Mouse (Mus musculus) liver (tissue): ENCODE results near the gene Exosc9.

ENCODE experiments used
- DNase-seq: peaks from one replicate; pipeline ENCODE4 v3.0.0-alpha.2; 2020; ENCODE audit warnings: mixed read lengths

Gene Exosc9

DNA sequence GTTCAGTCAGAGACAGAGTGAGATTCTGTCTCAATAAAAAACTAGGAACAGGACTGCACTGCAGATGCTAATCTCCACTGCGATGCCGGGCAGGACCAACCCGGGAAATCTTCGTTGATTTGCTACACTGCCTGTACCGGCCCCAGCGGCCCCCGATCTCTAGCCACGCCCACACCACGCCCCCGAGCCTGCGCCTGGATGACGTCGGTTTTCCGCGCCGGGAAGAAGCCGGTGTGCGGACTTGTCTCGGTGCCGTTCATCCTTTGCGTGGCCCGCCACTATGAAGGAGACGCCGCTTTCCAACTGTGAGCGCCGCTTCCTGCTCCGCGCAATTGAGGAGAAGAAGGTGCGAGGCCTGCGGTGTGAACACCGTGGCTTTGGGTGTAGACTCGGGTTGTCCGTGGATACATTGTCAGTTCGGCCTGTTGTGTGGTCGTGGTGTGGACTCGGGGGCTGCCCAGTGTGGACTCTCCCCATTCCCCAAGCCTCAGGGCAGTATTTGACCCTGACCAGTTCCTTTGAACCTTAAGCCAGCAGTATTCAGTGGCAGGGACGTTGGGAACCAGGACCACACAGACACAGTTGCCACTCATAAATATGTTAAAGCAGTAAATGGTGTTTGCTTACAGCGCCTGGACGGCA, at the start of gene Exosc9:
TSS of gene Exosc9 (plus strand) at position 201 of the 642 bp plus-strand sequence.
- peak; percentile 95 for DNase-seq

DNA sequence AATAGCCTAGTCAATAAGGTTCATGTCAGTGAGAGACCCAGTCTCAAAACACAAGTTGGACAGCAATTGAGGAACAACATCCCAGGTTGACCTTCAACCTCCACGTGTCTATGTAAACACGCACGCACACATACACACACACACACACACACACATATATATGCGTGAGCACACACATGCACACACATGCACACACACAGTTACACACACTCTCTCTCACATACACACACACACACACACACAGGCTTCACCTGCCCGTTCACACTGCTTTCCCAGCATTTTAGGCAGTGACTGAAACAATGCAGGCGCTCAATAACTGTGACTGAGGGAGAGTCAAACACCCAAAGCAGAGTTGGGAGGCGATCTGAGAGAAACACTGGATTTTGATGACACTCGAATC, 47.1 kb upstream of the Exosc9 start:
- no peak for DNase-seq

DNA sequence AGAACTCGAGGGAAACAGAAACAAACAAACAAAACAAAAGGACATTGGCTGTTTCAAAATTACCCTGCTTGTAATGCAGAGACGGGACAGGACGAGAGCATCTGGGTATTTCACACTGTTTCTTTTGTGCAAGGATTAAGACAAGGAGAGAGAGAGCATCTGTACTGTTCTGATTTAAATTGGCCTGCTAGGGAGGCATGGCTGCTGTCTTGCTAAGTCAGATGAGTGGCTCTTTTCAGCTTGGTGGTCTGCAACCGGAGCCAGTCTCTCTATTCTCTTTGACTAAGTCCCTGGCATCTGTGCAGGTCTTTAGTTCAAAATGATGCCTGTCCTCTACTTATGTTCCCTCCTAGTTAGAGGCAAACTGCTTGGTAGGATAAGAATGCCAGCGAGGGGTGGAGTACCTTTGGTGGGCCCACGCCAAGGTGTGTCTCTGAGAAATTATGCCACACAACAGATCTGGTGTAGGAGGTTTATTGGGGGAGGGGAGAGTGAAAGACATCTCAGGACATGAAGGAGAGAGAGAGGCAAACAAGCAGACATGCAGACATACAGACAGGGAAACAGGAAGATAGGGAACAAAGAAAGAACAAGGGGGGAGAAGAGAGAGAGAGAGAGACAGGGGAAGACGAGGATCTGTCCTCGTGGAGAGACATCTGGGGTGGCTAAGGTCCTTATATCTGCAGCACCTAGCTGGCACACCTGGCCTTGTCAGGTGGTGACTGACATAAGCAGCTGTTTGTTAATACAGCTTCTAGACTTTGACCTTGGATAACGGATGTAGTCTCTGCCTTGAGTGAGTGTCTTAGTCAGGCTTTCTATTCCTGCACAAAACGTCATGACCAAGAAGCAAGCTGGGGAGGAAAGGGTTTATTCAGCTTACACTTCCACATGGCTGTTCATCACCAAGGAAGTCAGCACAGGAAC, 46.3 kb upstream of the Exosc9 start:
- DNase-seq: no peak

DNA sequence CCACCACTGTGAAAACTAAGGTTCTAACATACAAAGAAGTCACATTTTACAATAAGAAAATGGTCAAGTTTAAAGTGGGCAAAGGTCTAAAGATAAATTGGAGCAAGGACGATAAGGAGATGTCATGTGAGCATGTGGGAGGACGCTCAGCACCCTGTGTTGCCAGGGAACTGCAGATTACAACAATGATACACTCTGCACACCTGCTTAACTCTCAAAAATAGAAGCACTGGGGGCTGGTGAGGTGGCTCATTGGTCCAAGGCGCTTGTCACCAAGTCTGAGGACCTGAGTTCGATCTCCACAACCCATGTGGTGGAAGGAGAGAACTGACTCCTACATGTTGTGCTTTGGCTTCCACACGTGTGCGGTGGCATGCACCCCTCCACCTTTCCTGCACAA, 40.9 kb upstream of the Exosc9 start:
- no peak for DNase-seq

DNA sequence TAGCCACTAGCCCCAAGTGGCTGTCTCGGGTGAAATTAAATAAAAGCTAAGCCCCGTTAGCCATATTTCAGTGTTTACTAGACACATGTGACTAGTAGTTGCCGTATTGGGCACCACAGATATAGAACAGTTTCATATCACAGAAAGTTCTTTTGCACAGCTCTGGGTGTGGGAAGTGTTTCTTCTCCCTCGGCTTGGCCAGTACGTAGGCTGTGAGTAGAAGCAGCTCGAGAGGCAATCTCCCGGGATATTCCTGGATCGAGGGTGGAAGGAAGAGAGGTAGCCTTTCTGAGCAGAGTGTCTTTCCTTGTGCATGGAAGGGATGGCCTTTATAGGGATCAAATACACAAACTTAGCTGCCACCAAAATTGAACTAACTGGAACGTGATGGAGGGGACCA, 36.2 kb upstream of the Exosc9 start:
- DNase-seq: no peak

DNA sequence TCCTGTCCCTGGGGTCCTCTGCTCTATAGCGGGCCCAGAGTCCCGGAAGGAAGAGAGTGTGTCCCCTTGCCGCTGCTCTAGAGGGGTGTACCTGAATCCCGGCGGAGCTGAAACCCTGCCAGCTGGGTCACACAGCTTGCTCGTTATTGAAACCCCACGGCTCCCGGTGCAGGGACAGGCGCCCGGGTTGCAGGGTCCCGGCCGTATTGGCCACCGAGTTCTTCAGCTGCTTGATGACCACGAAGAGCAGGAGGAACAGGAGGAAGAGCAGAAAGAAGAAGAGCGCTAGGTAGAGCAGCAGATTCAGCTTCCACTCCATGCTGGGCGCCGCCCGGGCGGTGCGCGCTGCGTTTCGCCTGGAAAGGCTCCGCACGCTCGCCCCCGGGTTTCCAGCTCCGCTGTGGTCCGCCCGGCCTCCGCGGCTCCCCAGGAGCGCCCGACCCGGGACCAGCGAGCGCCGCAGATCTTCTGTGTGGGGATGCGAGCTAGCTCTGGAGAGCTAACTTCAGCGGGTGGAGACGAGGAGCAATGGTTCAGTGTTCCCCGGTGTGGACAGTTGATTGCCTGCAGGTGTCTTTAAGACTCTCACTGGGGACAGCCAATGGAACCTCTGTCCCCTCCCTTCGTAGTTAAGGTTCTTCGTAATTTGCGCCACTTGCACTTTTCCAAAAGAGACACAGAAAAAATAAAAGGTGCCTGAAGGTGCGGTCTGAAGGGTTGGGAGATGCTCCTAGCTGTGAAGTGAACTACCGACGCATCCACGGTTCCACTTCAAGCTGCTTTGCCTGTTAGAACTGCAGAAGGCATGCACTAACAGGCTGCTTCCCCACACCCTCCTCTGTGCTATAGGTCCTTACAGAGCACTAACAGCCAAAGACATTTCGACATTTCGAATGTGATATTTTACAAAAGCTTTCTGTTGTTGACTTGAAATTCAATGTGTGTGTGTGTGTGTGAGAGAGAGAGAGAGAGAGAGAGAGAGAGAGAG, 31.0 kb upstream of the Exosc9 start, which contains the start of gene Gm11549:
TSS of gene Gm11549 (minus strand) at position 741 of the 988 bp plus-strand sequence.
- no peak for DNase-seq

DNA sequence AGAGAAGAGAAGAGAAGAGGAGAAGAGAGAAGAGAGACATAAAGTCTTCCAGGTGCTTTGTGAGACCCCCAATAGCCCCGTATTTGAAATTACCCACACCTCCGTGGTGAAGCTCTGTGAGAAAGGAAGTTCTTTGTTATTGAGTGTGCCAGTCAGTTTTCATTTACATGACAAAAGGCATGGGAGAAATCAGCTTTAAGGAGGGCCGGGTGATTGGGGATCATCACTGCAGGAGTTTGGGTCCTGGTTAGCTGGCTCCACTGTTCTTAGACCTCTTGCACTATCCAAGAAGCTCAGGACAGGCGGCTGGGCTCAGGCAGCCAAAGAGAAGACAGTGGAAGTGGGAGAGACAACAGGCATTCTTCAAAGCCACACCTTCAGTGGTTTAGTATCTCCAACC, 30.3 kb upstream of the Exosc9 start:
- no peak for DNase-seq

DNA sequence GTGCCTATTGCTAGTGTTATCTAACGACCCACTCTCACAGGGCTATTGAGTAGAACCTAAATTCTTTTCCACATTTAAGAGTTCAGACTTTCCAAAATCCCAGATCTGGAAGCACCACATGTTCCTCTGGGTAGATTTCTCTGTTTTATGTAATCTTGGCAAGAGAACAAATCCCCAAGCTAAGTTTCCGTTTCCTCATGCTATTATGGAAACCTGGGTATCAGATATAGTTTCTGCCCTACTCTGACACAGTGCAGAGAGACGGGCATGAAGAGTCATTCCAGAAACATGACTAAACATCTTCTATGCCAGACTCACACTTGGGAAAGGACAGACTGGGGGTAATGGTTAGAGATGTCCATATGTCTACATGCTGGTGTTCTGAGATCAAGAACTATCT, 27.9 kb upstream of the Exosc9 start:
- no peak for DNase-seq

DNA sequence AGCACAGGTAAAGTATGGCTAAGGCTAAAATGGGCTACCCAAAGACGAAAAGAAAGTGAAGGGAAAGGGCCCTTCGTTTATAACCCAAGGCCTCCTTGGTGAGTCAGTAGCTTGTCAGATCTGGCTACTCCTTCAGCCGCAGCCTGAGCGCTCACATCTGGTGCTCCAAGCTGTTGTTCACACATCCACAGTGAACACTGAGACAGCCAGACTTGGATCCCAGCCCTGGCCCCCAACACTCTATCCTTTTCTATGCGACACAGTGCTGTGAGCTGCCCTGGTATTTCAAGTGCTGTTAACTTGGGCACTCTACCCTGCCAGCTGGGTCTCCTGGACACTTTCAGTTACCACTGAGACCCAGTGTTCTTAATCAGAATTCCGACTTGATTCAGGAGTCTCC, 22.1 kb upstream of the Exosc9 start:
- DNase-seq: no peak

DNA sequence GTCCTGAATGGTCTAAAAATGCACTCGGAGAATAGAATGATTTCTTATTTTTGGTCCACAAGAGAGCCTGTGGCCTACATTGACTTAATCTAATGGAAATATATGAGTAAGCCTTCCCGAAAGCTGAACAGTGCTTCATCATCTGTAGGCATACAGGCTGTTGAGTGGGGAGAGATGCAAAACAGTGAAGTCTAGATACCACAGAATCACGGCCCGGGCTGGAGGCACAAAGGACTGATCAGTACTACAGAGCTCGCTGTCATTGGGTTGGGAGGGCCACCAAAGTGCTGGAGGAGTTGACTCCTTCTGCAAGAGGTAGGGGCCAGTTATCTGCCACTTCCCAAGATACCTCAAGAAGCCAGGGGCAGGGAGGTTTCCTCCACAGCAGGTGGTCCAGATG, 21.6 kb upstream of the Exosc9 start:
- no peak for DNase-seq

DNA sequence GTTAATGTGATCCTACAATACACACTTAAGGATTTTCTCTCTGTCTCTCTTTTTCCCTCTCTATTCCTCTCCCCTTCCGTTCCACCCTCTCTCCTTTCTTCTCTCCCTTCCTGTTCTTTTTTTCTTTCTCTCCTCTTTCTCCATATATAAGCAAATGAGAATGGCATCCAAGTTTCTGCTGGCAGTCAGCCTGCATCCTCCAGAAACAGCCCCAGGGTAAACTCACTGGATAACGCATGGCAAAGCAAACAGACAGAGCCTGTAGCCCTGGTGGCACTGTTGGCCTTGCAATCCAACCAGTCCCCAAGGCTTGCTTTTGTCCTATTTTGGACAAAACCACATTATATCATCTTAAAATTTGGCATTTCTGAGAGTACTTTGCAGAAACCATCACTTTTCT, 21.2 kb upstream of the Exosc9 start:
- no peak for DNase-seq

DNA sequence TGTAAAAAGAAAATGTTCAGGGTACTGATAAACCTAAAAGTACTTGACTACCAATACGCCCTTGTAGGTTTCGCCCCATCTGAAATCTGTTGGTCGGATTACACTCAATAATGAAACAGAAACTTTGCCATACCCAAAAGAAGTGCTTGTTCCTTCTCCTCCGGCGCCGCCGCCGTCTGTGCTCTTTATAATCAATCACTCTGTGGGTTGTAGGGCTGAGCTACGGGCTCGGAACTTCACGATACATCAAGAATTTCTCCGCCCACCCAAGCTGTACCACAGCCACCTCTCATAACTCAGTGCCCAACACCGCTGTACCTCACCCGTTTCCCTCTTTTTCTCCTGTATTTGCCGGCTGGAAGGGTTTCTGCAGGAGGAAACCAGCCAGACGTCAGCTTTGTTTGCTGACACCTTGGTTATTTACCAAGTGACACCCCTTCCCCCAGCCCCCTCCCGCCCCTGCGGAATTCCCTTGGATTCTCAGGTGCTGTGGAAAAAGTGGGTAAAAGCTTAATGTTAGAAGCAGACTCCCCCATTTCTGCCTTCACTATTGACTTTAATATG, 20.3 kb upstream of the Exosc9 start:
- no peak for DNase-seq

DNA sequence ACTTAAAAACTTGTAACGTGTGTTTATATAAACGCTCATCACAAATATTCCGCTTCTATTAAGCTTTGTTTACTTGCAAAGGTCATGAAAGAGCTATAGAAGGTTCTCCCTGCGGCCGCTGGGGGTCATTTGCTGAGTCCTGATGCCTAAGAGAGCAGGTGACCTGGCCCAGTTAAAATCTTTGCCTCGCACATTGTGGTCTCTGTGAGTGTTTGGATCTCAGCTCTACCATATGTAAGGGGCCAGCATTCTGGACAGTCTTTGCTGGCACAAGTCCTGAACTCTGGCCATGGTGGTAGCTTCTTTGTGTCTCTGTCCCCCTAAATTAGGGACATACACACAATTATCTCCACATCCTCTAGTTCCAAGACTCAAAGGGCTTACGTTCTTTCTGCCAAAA, 19.7 kb upstream of the Exosc9 start:
- no peak for DNase-seq

DNA sequence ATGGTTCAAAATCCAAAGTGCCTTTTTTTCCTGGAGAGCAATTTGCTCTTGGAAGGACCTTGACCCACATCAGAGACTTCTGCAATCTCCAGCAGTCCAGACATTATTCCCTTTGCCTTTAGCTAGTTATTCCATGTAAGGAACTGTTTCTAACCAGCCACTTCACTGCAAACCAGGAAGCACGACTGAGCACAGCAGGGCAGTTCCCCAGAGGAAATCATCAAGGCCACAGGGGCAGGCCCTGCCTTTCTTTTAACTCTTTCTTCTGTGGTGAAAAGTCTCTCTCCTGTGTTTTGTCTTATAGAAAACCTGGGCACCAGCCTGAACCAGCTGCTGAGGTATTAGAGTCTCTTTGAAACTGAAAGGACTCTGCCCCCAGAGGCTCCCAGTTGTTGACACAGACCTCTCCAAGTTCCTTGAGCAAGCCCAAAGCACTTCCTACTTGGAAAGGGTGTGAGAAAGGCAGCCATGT, 19.2 kb upstream of the Exosc9 start:
- DNase-seq: no peak

DNA sequence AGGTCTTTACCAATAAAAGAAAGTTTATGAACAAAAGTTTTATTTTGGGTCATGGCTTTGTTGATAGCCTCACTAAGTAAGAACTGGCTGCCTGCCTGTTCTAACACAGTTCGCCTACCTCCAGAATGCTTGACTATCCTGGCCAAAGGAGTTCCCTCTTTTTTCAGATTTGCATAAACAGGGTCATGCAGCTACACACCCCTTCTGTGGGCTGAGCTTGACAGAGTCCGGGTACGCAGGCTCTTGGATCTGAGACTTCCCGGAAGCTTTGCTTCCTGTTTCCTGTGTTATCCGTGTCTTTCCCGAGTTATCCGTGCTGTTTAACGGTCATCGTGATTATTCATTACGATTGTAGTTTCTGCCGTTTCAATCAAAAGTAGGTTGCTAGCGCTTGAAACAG, 16.4 kb upstream of the Exosc9 start:
- no peak for DNase-seq

DNA sequence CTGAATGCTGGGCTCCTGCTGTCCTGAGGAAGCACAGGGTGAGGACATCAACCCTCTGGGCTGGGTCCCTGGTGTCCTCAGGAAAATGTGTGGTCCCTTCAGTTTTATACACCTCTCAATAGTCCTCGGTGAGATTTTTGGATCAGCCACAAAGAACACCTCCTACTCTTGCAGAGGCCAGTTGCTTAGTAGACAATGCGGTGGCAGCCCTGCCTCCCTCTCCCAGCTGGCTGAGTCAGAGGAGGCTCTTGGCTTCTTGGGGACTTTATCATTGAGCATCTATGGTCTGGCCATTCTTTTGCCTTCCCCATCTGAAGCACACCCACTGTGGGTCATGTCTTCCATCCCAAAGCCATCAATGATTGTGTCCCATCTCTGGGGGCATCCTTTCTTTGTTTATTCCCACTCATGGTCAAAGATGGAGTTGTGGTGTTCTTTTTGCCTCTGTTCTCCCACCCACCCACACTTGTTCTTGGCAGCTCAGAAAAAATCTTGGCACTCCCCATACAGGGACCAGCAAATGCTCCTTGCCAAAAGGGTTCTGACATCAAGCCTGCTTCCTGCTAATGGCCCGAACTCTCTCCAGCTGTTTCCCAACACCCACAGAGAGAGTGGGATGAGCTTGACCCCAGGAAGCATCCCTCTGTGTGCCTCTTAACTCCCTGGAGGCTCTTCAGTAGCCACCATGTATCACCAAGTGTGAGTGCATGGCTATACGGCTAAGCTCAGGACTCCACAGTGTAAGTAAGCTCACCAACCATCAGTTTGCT, 14.5 kb upstream of the Exosc9 start:
- DNase-seq: no peak

DNA sequence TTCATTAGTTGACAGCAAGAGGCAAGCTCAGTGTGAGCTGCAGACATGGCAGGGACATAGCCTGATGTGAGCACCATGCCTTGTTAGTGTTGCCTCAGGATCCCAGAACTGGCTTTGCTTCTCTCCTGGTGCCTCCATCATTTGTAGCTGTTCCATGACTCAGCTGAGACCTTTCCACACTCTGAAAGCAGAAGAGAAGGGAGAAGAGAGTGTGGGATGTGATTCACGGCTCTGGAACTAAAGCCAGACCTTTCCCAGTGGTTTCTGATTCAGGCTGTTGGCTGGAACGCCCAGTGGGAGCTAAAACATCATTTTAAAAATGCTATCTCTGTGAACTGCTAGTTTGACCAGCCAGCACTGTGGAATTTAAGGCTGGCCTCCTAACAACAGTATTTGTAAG, 11.7 kb upstream of the Exosc9 start:
- DNase-seq: no peak

DNA sequence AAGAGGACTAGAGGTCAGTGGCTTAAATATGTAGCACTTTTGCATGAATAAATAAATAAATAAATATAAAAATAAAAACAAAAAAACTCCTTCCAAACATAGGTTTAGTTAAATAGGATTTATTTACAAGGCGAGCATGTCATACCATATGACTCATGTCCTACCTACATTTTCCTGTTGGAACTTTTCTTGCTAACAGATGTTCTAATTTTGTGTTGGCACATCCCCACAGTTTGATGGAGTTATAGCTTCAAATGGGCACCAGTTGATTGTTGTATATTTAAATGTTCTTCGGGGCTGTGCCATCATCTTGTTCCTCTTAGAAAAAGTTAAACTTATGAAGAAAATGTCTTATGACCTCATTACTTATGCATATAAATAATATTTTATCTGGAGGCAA, 11.0 kb upstream of the Exosc9 start:
- DNase-seq: no peak

DNA sequence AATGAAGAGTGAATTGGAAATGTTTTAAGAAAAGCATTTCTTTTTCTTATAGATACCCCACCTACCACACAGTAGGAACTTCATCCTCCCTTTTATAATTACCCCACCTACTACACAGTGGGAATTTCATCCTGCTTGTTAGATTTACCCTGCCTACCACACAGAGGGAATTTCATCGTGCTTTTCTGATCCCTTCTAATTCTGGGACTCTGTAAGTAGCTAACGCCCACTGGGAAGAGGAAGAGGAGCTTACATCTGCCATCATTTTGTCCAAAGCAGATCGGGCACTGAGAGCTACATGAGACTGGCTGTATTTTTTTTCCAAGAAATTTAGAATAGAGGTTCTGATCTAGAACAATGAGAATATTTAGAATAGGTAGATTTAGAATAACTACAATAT, 7.4 kb upstream of the Exosc9 start:
- DNase-seq: no peak

DNA sequence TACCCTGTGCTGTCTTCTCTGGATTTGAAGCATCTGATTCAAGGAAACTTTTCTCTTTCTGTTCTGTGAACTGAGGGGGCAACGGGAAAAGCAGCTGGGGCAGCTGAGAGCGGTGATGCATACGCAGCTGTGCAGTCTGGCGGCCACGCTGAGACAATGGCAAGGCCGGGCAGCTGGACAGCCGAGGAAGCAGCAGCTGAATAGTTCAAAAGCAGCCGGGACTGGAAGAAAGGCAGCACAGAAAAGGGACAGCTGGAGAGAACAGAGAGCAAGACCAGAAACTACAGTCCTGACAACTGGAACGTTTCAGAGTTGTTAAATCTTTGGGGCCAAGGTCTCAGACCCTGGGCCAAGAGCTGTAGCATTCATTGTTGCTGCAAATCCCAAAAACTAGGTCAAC, 1.1 kb upstream of the Exosc9 start:
- no peak for DNase-seq

DNA sequence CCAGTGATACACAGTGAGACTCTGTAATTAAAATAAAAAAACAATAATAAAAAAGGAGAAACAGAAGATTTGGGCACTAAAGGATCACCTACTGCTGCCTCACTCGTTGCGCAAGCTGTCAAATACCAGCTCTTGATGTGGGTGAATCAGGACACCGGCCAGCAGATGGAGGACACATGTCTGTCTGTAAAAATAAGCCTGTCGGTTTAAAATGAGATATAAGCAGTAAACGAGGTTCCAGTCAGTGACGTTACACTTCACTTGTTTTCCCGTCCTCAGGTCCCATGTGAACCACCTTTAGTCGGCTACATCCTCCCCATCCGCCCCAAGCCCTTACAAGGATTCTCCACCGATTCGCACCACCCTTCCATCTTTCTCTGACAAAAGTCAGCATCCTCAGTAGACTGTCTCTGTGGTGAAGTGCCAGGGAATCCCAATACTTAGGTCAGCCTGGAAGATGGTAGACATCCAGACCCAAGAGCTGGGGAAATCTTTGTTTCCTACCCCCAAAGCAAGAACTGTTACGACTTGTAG, 488 bp upstream of the Exosc9 start:
- no peak for DNase-seq

DNA sequence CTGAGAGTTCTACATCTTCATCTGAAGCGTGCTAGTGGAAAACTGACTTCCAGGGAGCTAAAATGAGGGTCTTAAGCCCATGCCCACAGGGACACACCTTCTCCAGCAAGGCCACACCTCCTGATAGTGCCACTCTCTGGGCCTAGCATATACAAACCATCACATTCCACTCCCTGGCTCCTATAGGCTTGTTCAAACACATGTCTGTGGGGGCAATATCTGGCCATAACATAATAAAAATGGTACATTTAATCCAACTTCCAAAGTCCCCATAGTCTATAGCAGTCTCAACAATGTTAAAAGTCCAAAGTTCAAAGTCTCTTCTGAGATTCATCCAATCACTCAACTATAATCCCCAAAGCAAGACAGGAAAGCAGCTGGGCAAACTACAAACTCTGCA, 5.2 kb downstream of the Exosc9 start:
- DNase-seq: no peak
